Mouse (Mus musculus): ENCODE results near the gene Bad.
"Not testable (repeated sequence)": the region's sequence is repeated elsewhere in the genome, so short reads cannot be mapped to it uniquely, and the experiment has no call there.

Bad gene

GRCm38 (mm10) chr19:6941372-6942248, at the start of gene Bad:
Gene Bad, plus strand, starts transcription at chr19:6941861.
- peak; percentile 95 for DNase-seq (ENCODE audit: low read depth, low spot score)

GRCm38 (mm10) chr19:6892512-6892911, 49.1 kb upstream of the Bad start:
- DNase-seq (ENCODE audit: low read depth, low spot score), result no peak

- DNase-seq (ENCODE audit: low read depth, low spot score), result no peak
Observed at GRCm38 (mm10) chr19:6893731-6894451, 47.8 kb upstream of the Bad start.

GRCm38 (mm10) chr19:6895608-6896305, 45.9 kb upstream of the Bad start:
- DNase-seq (ENCODE audit: low read depth, low spot score), result not testable (repeated sequence)

- DNase-seq (ENCODE audit: low read depth, low spot score), result no peak
Observed at GRCm38 (mm10) chr19:6899641-6900040, 42.0 kb upstream of the Bad start.

GRCm38 (mm10) chr19:6903031-6903430, 38.6 kb upstream of the Bad start:
- DNase-seq (ENCODE audit: low read depth, low spot score), result no peak

GRCm38 (mm10) chr19:6904846-6905245, 36.8 kb upstream of the Bad start:
- no peak for DNase-seq (ENCODE audit: low read depth, low spot score)

GRCm38 (mm10) chr19:6905498-6906159, 36.0 kb upstream of the Bad start:
- no peak for DNase-seq (ENCODE audit: low read depth, low spot score)

- DNase-seq (ENCODE audit: low read depth, low spot score), result no peak
Observed at GRCm38 (mm10) chr19:6906199-6906598, 35.5 kb upstream of the Bad start.

GRCm38 (mm10) chr19:6907094-6907493, 34.6 kb upstream of the Bad start:
- no peak for DNase-seq (ENCODE audit: low read depth, low spot score)

- DNase-seq (ENCODE audit: low read depth, low spot score), result no peak
Observed at GRCm38 (mm10) chr19:6907811-6908540, 33.7 kb upstream of the Bad start.

- DNase-seq (ENCODE audit: low read depth, low spot score), result no peak
Observed at GRCm38 (mm10) chr19:6909021-6909420, 32.6 kb upstream of the Bad start.

GRCm38 (mm10) chr19:6909507-6910289, 32.0 kb upstream of the Bad start, which contains the start of the genes Trmt112 and Prdx5:
Gene Trmt112, plus strand, starts transcription at chr19:6909698.
Gene Prdx5, minus strand, starts transcription at chr19:6910106.
- peak; percentile 94 for DNase-seq (ENCODE audit: low read depth, low spot score)

- not testable (repeated sequence) for DNase-seq (ENCODE audit: low read depth, low spot score)
Observed at GRCm38 (mm10) chr19:6910306-6910705, 31.4 kb upstream of the Bad start.

- DNase-seq (ENCODE audit: low read depth, low spot score), result no peak
Observed at GRCm38 (mm10) chr19:6911101-6912074, 30.3 kb upstream of the Bad start.

- no peak for DNase-seq (ENCODE audit: low read depth, low spot score)
Observed at GRCm38 (mm10) chr19:6912205-6912970, 29.3 kb upstream of the Bad start.

- DNase-seq (ENCODE audit: low read depth, low spot score), result no peak
Observed at GRCm38 (mm10) chr19:6913036-6913435, 28.6 kb upstream of the Bad start.

- no peak for DNase-seq (ENCODE audit: low read depth, low spot score)
Observed at GRCm38 (mm10) chr19:6913991-6914390, 27.7 kb upstream of the Bad start.

Measured in skeletal muscle tissue, adult 2 months (tissue).